Mouse (Mus musculus) megakaryocyte, embryonic 14.5 days (primary cell): ENCODE data around the gene Mroh3.

Experiments used
- FLI1 ChIP-seq: IDR thresholded peaks from 2 replicates; pipeline ENCODE4 v1.6.1; 2012; ENCODE audit warnings: low read length, inconsistent platforms, mixed read lengths
- GATA1 ChIP-seq: IDR thresholded peaks from 3 replicates; pipeline ENCODE4 v1.6.1; 2012; ENCODE audit warnings: mixed read lengths, low read length, inconsistent platforms, borderline replicate concordance

DNA sequence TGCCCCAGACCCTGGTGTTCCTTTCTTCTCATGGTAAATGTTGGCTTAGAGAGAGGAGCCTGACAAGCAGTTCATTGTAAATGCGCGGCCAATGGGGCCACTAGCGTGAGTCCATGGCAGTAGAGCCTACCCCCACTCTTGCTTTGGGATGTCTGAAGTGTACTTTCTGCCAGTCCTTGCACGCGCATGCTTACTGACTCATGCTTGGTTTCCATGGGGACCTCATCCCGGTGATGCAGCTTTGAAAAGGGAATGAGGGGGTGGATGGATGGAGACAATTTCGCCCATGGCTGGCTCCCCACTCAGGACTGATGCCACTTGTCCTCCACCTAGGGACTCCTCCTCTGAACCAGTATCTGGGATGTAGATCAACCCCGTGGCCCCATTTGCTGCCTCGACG lies 69.1 kb downstream of the Mroh3 start:
- TF ChIP-seq FLI1 (no peak), GATA1 (no peak)
